Mouse (Mus musculus): ENCODE measurements at regions not wholly inside any gene's neighbourhood (a gene's known extent, or its start where the extent isn't known, plus 50 kb on each side); places are given as distances from the start of the nearest gene placed in this dataset.

DNA sequence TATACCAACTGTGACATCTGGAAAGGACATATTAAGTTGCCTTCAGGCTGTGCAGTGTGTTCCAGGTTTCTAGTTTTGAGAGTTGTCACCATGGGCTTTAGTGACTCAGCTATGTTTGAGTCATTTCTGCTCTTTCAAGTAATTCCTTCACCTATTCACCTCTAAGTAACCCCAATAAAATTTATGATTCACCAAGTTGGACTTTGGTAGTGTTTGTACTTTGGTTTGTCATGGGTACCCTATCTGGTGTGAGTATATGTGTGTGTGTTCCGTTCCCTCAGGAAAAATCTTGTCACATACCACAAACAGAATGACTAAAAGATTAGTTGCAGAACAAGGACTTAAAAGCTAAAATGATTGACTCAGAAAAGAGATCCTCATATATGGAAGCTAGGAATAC, 76.8 kb upstream of the Crbn start:
- TF ChIP-seq POLR2A (IDR thresholded peaks at IDR 0.05; ENCODE audit: low read depth, low read length) (no peak), CTCF (IDR thresholded peaks at IDR 0.05; ENCODE audit: borderline replicate concordance, insufficient read depth, low read length) (no peak)

DNA sequence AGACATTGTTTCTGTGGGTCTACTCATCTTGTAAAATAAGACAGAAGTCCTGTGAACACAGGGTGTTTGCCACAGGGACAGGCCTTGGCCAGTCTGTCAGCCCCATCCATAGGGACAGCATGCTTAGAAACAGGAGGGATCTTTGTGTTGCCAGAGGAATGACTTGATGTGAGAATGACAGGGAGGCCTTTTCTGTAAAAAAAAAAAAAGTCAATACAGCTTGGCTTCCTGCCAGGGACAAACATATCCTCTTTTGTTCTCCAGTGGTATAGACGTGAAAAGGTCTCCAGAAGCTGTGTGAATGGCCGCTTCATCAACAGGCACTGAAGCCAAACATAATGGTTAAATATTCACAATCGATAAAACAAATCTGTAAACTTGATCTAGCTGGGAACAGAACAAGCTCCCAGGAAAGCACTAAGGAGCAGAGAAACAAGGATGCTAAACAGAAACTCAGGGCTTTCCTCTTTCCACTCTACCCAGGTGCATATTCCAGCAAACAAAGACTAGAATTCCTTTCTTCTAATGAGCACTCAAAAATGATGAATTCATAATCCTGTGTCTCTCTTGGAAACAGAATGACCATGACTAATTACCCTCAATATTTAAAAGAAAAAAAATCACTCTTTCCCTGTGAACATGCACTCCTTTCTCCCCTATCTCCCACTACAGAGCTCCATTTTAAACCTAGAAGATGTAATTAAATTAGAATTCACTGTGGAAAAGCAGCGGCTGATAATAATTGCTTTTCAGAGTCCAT, 92.2 kb upstream of the Crbn start:
- no peaks in the 10 kb centered on the region for H3K4me1 ChIP-seq (ENCODE audit: control insufficient read depth, insufficient read depth, low read length)
- no peak overlapping the region for H3K4me3 ChIP-seq (ENCODE audit: insufficient read depth, low read length)
- no peak overlapping the region for H3K27ac ChIP-seq (ENCODE audit: insufficient read depth, low read length)
- TF ChIP-seq CTCF (IDR thresholded peaks at IDR 0.05; ENCODE audit: borderline replicate concordance, insufficient read depth, low read length) (no peak), POLR2A (IDR thresholded peaks at IDR 0.05; ENCODE audit: low read depth, low read length) (no peak)

More for the DNA sequence above, 76.8 kb upstream of the Crbn start:
- no peaks in the 10 kb centered on the region for H3K4me1 ChIP-seq (ENCODE audit: control insufficient read depth, insufficient read depth, low read length)
- no peak overlapping the region; the same call in 1 of the 2 replicates for H3K27ac ChIP-seq (ENCODE audit: insufficient read depth, low read length)
- H3K4me3 ChIP-seq (ENCODE audit: insufficient read depth, low read length): no peak overlapping the region

- Histone ChIP-seq H3K4me3 (ENCODE audit: insufficient read depth, low read length) (no peak overlapping the region), H3K27ac (ENCODE audit: insufficient read depth, low read length) (no peak overlapping the region), H3K4me1 (ENCODE audit: control insufficient read depth, insufficient read depth, low read length) (no peaks in the 10 kb centered on the region)
- TF ChIP-seq CTCF (IDR thresholded peaks at IDR 0.05; ENCODE audit: borderline replicate concordance, insufficient read depth, low read length) (no peak), POLR2A (IDR thresholded peaks at IDR 0.05; ENCODE audit: low read depth, low read length) (no peak)
Observed at GRCm38 (mm10) chr6:106892639-106892934, 92.7 kb upstream of the Crbn start.

- H3K27ac ChIP-seq (ENCODE audit: insufficient read depth, low read length): no peak overlapping the region
- TF ChIP-seq CTCF (IDR thresholded peaks at IDR 0.05; ENCODE audit: borderline replicate concordance, insufficient read depth, low read length): no peak
- no peak for TF ChIP-seq POLR2A (IDR thresholded peaks at IDR 0.05; ENCODE audit: low read depth, low read length)
- H3K4me3 ChIP-seq (ENCODE audit: insufficient read depth, low read length): no peak overlapping the region
- H3K4me1 ChIP-seq (ENCODE audit: control insufficient read depth, insufficient read depth, low read length): no peaks in the 10 kb centered on the region
Observed at GRCm38 (mm10) chr6:106903953-106904683, 104.2 kb upstream of the Crbn start.

DNA sequence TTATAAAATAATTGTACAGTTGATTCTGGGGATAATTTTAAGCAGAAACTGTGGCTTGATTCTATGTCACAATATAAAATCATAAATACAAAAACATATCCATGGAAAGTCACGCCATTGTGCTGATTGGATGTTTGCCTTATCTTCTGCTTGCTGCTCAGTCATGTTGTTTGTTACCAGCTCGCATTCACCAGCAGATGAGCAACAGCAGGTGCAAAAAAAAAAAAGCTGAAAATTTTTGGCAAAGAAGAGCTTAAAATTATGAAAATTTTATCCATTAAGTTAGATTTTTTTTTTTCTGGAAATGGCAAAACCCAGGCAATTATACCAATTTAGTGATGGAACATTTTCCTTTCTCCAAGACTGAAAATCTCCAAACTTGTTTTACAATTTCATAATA, 115.2 kb upstream of the Crbn start:
- Histone ChIP-seq H3K4me3 (ENCODE audit: insufficient read depth, low read length) (no peak overlapping the region), H3K27ac (ENCODE audit: insufficient read depth, low read length) (no peak overlapping the region), H3K4me1 (ENCODE audit: control insufficient read depth, insufficient read depth, low read length) (no peaks in the 10 kb centered on the region)
- TF ChIP-seq POLR2A (IDR thresholded peaks at IDR 0.05; ENCODE audit: low read depth, low read length) (no peak), CTCF (IDR thresholded peaks at IDR 0.05; ENCODE audit: borderline replicate concordance, insufficient read depth, low read length) (no peak)

DNA sequence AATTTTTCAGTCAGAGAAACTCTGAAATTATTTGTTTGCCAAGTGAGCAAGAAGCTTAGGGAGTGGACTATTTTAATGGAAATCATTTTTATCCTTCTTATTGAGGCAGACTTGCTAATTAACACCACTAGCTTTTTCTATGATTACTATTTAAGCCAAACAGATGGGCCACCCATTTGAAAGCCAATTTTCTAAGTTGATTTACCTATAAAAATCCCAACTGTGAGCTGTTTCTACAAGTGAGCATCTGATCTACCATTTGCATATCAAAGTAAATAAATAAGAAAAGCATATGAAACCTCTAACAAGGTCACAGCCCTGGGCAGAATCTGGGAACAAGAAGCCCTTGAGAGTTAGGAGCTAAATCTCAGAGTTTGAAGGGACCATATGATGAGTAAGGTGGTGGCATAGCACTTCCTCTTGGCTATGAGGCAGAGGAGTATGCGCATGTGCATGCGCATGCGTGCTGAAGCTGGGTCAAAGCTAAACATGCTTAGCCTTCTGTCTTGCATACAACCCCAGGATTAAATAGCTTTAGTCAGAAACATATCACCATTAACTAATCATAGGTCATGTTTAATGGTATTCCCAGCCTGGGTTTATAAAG, 116.9 kb upstream of the Crbn start:
- H3K27ac ChIP-seq (ENCODE audit: insufficient read depth, low read length): no peak overlapping the region
- H3K4me1 ChIP-seq (ENCODE audit: control insufficient read depth, insufficient read depth, low read length): no peaks in the 10 kb centered on the region
- TF ChIP-seq POLR2A (IDR thresholded peaks at IDR 0.05; ENCODE audit: low read depth, low read length): no peak
- TF ChIP-seq CTCF (IDR thresholded peaks at IDR 0.05; ENCODE audit: borderline replicate concordance, insufficient read depth, low read length): no peak
- no peak overlapping the region for H3K4me3 ChIP-seq (ENCODE audit: insufficient read depth, low read length)

GRCm38 (mm10) chr6:106920951-106921350, 121.1 kb upstream of the Crbn start:
- no peak for TF ChIP-seq POLR2A (IDR thresholded peaks at IDR 0.05; ENCODE audit: low read depth, low read length)
- TF ChIP-seq CTCF (IDR thresholded peaks at IDR 0.05; ENCODE audit: borderline replicate concordance, insufficient read depth, low read length): no peak
- Histone ChIP-seq H3K4me1 (ENCODE audit: control insufficient read depth, insufficient read depth, low read length) (no peaks in the 10 kb centered on the region), H3K4me3 (ENCODE audit: insufficient read depth, low read length) (no peak overlapping the region), H3K27ac (ENCODE audit: insufficient read depth, low read length) (no peak overlapping the region)

DNA sequence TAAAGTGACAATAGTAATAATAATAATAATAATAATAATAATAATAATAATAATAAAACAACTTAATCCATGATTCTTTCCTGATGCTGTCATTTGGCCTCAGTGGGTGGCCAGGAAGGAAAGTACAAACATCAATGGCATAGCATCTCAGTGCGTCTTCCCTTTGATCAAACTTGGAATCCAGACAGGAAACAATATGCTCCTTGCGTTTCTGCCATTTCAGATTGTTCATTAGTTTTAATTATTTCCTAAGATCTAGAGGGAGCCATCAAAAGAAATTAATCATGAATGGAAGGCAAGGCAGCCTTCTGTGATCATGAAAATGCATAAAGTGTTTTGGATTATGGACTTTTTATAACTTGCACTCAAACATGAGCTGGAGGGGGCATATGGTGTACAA, 125.6 kb upstream of the Crbn start:
- no peak for TF ChIP-seq POLR2A (IDR thresholded peaks at IDR 0.05; ENCODE audit: low read depth, low read length)
- no peak for TF ChIP-seq CTCF (IDR thresholded peaks at IDR 0.05; ENCODE audit: borderline replicate concordance, insufficient read depth, low read length)

GRCm38 (mm10) chr6:106933584-106933983, 133.7 kb upstream of the Crbn start:
- no peaks in the 10 kb centered on the region for H3K4me1 ChIP-seq (ENCODE audit: control insufficient read depth, insufficient read depth, low read length)
- no peak for TF ChIP-seq CTCF (IDR thresholded peaks at IDR 0.05; ENCODE audit: borderline replicate concordance, insufficient read depth, low read length)
- TF ChIP-seq POLR2A (IDR thresholded peaks at IDR 0.05; ENCODE audit: low read depth, low read length): no peak
- no peak overlapping the region for H3K27ac ChIP-seq (ENCODE audit: insufficient read depth, low read length)
- no peak overlapping the region for H3K4me3 ChIP-seq (ENCODE audit: insufficient read depth, low read length)

More for the DNA sequence above, 125.6 kb upstream of the Crbn start:
- H3K27ac ChIP-seq (ENCODE audit: insufficient read depth, low read length): no peak overlapping the region
- no peak overlapping the region for H3K4me3 ChIP-seq (ENCODE audit: insufficient read depth, low read length)
- H3K4me1 ChIP-seq (ENCODE audit: control insufficient read depth, insufficient read depth, low read length): no peaks in the 10 kb centered on the region
